Mouse (Mus musculus): ENCODE results near the gene Thrap3. TPM values are rescaled to one million over a fixed set of nuclear protein-coding genes. Genes with fewer than 3 reads are reported as not detected.

The Thrap3 gene
- polyA plus RNA-seq (2015; fragmentation: Illumina TruSeq; extraction: RNeasy Lipid Tissue Mini Kit (QIAGEN cat#74804); ENCODE audit: insufficient read depth, low read depth, low replicate concordance), result 49.2 TPM

GRCm38 (mm10) chr4:126202303-126203181 is at the start of gene Thrap3:
Gene Thrap3, minus strand, starts transcription at chr4:126202760.

GRCm38 (mm10) chr4:126163067-126163659 is 39.4 kb downstream of the Thrap3 start, which contains the start of gene Sh3d21:
Gene Sh3d21, minus strand, starts transcription at chr4:126163491.

GRCm38 (mm10) chr4:126147533-126148160 is 54.9 kb downstream of the Thrap3 start, which contains the start of gene Eva1b:
Gene Eva1b, plus strand, starts transcription at chr4:126147744.

Other genes with a start within 250 kb of the Thrap3 start
- 0.28 TPM for gene Csf3r, start 178.2 kb downstream of the Thrap3 start, polyA plus RNA-seq (2015; fragmentation: Illumina TruSeq; extraction: RNeasy Lipid Tissue Mini Kit (QIAGEN cat#74804); ENCODE audit: insufficient read depth, low read depth, low replicate concordance)
- gene Mrps15, start 155.8 kb downstream of the Thrap3 start, polyA plus RNA-seq (2015; fragmentation: Illumina TruSeq; extraction: RNeasy Lipid Tissue Mini Kit (QIAGEN cat#74804); ENCODE audit: insufficient read depth, low read depth, low replicate concordance), result 19.4 TPM
- 17.9 TPM for gene Oscp1, start 144.2 kb downstream of the Thrap3 start, polyA plus RNA-seq (2015; fragmentation: Illumina TruSeq; extraction: RNeasy Lipid Tissue Mini Kit (QIAGEN cat#74804); ENCODE audit: insufficient read depth, low read depth, low replicate concordance)
- 7.9 TPM for gene Lsm10, start 106.1 kb downstream of the Thrap3 start, polyA plus RNA-seq (2015; fragmentation: Illumina TruSeq; extraction: RNeasy Lipid Tissue Mini Kit (QIAGEN cat#74804); ENCODE audit: insufficient read depth, low read depth, low replicate concordance)
- 9.7 TPM for gene Stk40, start 98.8 kb downstream of the Thrap3 start, polyA plus RNA-seq (2015; fragmentation: Illumina TruSeq; extraction: RNeasy Lipid Tissue Mini Kit (QIAGEN cat#74804); ENCODE audit: insufficient read depth, low read depth, low replicate concordance)
- 17.3 TPM for gene Eva1b, start 55.0 kb downstream of the Thrap3 start, polyA plus RNA-seq (2015; fragmentation: Illumina TruSeq; extraction: RNeasy Lipid Tissue Mini Kit (QIAGEN cat#74804); ENCODE audit: insufficient read depth, low read depth, low replicate concordance)
- gene Sh3d21, start 39.3 kb downstream of the Thrap3 start, polyA plus RNA-seq (2015; fragmentation: Illumina TruSeq; extraction: RNeasy Lipid Tissue Mini Kit (QIAGEN cat#74804); ENCODE audit: insufficient read depth, low read depth, low replicate concordance), result 2.9 TPM
- gene Map7d1, start 53.6 kb upstream of the Thrap3 start, polyA plus RNA-seq (2015; fragmentation: Illumina TruSeq; extraction: RNeasy Lipid Tissue Mini Kit (QIAGEN cat#74804); ENCODE audit: insufficient read depth, low read depth, low replicate concordance), result 12.6 TPM
- gene Trappc3, start 59.6 kb upstream of the Thrap3 start, polyA plus RNA-seq (2015; fragmentation: Illumina TruSeq; extraction: RNeasy Lipid Tissue Mini Kit (QIAGEN cat#74804); ENCODE audit: insufficient read depth, low read depth, low replicate concordance), result 13.9 TPM
- 0.42 TPM for gene Col8a2, start 84.0 kb upstream of the Thrap3 start, polyA plus RNA-seq (2015; fragmentation: Illumina TruSeq; extraction: RNeasy Lipid Tissue Mini Kit (QIAGEN cat#74804); ENCODE audit: insufficient read depth, low read depth, low replicate concordance)
- gene Adprhl2, start 118.9 kb upstream of the Thrap3 start, polyA plus RNA-seq (2015; fragmentation: Illumina TruSeq; extraction: RNeasy Lipid Tissue Mini Kit (QIAGEN cat#74804); ENCODE audit: insufficient read depth, low read depth, low replicate concordance), result 8.7 TPM
- 2.2 TPM for gene Tekt2, start 122.9 kb upstream of the Thrap3 start, polyA plus RNA-seq (2015; fragmentation: Illumina TruSeq; extraction: RNeasy Lipid Tissue Mini Kit (QIAGEN cat#74804); ENCODE audit: insufficient read depth, low read depth, low replicate concordance)
- gene Ago3, start 226.8 kb upstream of the Thrap3 start, polyA plus RNA-seq (2015; fragmentation: Illumina TruSeq; extraction: RNeasy Lipid Tissue Mini Kit (QIAGEN cat#74804); ENCODE audit: insufficient read depth, low read depth, low replicate concordance), result 2.9 TPM

Data from pancreas, adult 10 weeks (tissue).